Mouse (Mus musculus): ENCODE measurements around the gene Gramd1b. TPM values are rescaled to one million over a fixed set of nuclear protein-coding genes. Genes with fewer than 3 reads are reported as not detected.

Gramd1b gene
- total RNA-seq, 2 experiments from 2014 or later: 1.1 to 5.4 TPM

DNA sequence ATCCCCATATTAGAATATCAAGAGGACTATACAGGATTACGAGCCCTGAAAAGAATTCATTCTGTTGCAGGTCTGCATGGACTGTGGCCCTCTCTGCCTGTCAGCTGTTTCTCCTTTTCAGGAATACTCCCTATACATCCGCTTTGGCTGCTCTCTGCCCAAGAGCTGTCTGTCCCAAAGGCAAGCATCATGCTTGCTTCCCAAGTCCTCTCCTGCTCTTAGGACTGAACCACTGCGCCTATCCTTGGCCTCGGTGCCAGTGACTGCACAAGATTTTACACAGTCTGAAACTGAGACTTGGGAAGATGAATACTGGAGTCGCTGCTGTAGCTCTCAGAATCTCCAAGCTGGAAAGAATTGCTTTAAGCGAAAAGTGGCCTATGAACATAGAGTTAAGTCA lies 68.8 kb downstream of the Gramd1b start:
- ATAC-seq (replicated peaks; ENCODE audit: low FRiP score, poor library complexity, severe bottlenecking): no peak

DNA sequence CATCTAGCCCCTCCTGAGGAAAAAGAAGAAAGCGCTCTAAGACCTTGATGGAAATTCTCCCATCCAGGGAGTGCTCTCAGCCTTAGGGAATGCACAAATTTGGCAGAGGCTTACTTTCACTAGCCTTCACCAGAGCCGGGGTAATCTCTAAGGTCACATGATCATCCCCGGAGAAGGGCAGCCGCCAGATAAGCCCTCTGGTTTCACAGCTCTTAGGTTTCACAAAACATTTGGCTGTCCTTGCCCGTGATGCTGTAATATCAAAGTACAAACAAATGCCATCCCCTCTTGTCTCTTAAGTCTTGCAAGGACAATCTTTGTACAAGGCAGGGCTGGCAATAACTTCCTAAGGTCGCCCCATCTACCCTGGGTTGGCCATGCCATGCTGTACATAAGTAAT lies 70.4 kb downstream of the Gramd1b start:
- ATAC-seq (replicated peaks; ENCODE audit: low FRiP score, poor library complexity, severe bottlenecking): no peak

DNA sequence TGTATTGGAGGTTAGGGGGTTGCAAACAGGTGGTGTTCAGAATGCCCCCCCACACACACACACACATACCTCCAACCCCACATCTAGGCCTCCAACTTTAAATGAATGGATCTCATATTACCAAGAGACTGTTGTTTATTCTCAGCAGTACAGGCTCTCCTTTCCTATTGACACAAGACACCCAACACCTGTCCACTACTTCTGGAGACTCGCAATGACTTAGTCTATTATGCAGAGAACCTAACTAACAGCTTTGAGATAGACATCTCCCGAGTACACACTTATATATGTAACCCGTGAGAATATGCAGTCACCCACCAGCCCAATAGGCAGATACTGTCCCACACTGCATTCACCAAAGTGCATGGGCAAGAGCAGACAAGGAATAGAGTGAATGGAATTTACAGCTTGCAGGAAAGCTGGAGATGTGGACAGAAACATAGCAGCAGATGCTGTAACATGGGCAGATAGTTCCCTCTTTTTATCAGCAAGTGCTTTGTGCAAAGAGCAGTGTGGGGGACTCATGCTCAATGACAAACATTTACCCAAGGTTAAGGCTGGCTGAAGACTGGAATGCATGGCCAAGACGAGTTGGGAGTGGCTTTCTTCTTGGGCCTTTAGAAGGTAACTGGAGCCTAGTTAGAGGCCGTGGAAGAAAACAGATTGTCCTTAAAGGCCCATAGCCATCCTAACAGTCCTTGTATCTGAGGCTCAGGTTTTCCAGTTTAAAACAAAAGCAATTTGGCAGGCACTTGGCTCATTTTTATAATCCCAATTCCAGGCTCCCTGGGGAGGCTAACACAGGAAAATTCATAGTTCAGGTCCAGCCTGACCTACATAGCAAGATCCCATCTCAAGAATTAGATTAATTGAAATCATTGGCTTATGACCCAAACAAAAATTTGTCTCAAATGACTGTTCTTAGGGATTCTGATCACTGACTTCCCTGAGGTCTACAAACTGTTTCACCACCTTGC lies 71.6 kb downstream of the Gramd1b start:
- no peak for ATAC-seq (replicated peaks; ENCODE audit: low FRiP score, poor library complexity, severe bottlenecking)

DNA sequence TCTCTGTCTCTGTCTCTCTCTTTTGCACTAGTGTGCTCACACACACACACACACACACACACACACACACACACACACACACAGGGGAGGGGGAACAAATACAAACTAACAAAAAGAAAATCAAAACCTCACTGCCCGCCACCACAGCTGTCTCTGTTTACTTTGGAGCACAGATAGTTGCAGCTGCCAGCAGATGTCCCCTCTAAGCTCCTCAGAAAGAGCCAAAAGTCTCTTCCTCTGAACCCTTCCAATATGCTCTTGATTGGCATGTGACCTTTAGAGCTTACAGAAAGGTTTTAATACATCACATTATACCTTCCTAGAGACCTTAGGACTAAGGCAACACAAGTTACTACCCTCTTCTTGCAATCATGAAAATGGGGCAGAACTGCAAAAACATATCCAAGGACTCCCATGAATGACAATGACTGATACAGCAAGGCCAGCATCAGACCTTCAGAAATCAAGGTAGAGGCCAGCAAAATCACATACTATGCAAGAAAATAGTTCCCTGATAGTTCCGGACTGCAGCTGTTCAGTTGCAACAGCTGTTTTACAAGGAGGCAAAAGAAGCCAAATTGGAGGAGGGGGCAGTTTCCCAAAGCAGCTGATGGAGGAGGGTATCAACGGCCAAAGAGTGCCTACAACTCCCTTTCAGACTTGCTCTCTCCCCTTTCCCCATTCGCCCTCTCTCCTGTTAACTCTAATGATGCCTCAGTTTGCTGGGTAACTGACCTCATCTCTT lies 72.5 kb downstream of the Gramd1b start:
- no peak for ATAC-seq (replicated peaks; ENCODE audit: low FRiP score, poor library complexity, severe bottlenecking)

DNA sequence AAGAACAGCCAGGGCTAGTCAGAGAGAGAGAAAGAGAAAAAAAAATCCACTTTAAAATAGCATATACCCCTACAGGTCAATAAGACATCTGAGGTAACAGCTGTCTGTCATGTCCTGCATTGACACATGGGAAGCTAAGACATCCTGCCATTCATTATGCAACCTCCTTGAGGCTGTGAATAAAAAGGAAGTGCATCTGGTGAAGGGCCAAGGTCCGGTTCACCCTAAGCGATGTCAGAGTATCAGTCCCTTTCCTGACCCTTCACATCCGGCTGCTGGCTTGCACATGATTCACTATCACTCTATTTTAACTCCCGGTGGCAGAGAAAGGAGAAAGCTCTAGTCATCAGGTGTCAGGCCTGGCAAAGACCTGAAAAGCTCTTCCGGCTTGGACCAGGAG lies 73.7 kb downstream of the Gramd1b start:
- no peak for ATAC-seq (replicated peaks; ENCODE audit: low FRiP score, poor library complexity, severe bottlenecking)

DNA sequence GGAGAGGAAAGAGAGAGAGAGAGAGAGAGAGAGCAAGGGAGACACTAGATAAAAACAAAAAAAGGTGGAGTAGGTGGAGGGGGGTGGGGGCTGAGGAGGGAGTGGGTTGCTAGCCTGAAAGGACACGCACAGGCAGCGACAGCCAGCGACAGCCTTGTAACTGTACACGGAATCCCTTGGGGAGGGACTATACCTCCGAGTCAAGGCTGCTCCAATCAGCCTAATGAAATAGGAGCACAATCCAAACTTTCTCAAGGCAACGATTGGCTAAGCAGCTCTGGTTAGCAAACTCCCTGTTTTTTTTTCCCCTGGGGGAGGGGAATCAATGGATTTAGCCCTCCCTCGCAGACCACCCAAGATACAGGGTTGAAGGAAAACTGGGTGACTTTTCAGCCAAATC lies 75.0 kb downstream of the Gramd1b start:
- no peak for ATAC-seq (replicated peaks; ENCODE audit: low FRiP score, poor library complexity, severe bottlenecking)

DNA sequence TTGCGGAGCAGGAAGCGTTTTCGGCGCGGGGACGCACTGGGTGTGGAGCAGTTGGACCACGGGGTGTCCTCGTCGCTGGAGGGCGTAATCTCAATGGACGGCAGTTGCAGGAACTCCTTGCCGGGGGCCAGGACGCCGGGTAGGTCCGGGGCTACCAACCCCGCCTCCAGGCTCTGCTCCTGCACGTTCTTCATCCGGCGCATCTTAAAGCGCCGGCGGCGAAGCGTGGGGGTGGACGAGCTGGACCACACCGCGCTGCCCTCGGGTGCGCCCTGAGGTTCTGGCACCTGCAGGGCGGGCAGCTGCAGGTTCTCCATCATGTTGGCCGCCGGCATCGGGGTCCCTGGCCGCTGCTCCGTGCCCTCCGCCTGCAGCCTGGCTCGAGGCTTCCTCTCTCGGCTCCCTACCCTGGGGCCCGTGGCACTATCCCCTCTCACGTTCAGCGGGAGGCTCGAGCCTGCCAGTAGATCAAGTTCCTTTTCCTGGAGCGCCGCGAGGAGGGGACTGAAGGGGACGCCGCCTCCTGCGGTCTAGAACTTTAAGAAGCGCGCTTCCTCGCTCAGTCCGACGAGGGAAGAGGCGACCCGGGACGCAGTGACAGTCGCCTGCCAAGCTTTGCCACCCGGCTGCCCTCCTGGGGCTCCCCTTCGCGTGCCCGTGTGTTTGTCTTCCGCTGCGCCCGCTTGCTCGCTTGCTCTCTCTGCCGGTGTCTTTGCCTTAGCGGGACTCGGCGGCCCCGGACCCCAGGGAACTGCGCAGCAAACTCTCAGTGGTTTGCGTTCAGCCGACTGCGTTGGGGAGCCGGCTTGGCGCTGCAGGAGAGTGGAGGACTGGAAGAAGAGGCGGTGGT lies 75.6 kb downstream of the Gramd1b start:
- ATAC-seq (replicated peaks; ENCODE audit: low FRiP score, poor library complexity, severe bottlenecking): 0 out of 2 replicates have a peak, but pooled peaks have one; percentile 28

DNA sequence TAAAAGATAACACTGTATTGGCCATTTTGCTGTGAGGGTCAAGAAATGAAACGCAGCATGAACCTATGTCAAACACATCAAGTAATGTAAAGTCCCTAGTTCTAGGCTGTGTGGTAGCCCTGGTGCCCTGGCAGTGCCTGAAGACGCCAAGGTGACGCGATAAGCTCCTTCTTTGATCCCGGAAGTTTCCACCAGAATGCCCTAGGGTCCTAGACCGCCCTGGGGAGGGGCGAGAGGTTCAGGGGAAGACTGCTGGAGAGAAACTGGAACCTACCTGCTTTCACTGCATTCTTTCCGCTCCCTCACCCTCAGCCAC lies 76.2 kb downstream of the Gramd1b start:
- no peak; the same call in 1 of the 2 replicates for ATAC-seq (replicated peaks; ENCODE audit: low FRiP score, poor library complexity, severe bottlenecking)

DNA sequence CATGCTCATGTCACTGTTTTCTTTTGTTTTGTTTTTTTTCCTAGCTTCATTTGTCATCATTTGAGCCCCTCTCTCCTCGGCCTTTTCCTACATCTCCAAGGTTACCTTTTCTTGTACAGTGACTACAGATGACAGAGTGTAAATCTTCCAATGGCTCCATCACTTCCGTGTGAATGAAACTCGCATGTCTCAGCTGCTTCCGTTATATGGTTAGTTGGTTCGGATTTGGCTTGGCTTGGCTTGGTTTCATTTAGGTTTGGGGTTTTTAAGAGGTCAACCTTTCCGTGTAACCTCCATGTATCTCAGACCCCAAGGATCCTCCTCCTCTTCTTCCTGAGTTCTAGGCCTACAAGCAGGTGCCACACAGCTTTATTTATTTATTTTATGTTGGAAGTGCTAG lies 77.3 kb downstream of the Gramd1b start:
- no peak for ATAC-seq (replicated peaks; ENCODE audit: low FRiP score, poor library complexity, severe bottlenecking)

DNA sequence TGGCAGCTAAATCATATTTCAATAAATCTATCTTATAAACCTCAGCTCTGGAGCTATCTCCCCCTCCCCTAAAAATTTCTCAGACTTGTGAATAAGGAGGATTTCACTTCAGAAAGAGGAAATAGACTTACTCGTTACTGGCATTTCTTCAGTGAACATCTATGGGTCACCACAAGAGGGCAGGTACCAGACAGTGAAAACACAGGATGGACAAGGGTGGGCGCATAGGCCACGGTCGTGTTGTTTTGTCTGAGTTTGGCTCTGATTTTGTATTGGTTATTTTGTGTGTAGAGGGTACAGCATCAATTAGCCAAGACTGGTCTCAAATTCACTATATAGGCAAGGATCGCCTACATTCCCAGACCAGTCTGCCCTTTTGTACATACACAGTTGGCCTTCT lies 79.0 kb downstream of the Gramd1b start:
- no peak for ATAC-seq (replicated peaks; ENCODE audit: low FRiP score, poor library complexity, severe bottlenecking)

DNA sequence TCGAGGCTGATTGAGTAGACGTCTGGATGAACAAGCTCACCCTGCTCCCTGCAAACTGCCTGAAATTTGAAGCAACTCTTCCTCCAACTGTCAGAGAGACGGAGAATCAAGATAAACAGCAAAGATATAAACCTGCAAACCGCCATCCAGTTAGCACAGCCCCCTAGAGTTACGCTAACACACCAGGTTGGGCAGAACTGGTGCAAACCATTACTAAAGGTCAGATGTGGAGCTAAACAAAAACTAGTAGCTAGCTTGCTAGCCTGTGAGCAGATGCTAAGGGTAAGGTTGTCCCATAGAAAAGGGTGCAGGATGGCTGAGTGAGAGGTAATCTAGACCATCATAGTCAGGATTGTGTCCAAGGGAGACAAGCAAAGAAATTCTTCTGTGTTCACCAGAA lies 80.4 kb downstream of the Gramd1b start:
- ATAC-seq (replicated peaks; ENCODE audit: low FRiP score, poor library complexity, severe bottlenecking): no peak

DNA sequence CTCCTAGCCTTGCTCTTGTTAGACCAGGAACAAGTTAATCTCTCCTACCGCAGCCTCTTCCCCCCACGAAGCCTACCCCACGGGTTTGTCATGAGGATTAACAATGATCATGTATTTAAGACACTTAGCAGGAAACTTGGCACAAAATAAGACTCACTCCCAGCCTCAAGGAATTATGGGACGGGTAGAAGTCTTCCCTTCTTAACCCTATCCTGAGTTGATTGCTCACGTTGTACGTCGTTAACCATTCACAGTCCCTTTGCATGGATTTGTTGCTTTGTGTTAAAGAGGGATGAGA lies 80.8 kb downstream of the Gramd1b start:
- ATAC-seq (replicated peaks; ENCODE audit: low FRiP score, poor library complexity, severe bottlenecking): no peak

DNA sequence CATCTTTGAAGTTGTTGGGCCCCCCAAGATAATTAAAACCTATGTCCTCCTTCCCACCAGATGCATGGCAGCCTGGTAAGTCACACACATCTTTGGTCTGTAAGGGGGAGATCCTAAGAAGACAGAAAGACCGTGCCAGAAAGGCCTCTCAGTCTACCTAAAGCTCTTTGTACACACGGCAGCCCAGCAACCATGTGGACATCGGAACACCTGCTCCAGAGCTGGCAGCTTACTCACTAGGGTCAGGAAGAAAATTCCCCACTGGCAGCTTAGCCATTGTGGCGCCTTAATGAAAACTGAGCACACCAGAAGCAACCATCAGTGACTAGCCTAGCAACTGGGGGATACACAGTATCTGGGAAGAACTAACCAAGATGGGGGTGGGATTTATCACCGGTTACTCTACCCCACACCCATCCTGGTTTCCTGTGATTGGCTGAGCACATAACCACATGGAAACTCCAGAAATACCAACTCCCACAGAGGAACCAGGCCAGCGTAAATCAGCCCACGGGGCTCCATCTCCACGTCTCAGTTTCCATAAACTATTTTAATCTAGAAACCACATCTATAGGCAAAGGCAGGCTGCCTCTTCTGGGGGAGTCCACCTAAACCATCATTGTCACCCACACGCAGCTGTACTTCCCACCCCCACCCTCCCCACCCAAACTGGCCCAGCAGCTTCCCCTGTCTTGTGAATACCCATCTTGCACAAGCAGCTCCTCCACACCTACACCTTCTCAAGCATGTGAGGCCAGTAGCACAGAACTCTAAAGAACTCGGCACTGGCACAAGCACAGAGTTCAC lies 81.4 kb downstream of the Gramd1b start:
- no peak for ATAC-seq (replicated peaks; ENCODE audit: low FRiP score, poor library complexity, severe bottlenecking)

DNA sequence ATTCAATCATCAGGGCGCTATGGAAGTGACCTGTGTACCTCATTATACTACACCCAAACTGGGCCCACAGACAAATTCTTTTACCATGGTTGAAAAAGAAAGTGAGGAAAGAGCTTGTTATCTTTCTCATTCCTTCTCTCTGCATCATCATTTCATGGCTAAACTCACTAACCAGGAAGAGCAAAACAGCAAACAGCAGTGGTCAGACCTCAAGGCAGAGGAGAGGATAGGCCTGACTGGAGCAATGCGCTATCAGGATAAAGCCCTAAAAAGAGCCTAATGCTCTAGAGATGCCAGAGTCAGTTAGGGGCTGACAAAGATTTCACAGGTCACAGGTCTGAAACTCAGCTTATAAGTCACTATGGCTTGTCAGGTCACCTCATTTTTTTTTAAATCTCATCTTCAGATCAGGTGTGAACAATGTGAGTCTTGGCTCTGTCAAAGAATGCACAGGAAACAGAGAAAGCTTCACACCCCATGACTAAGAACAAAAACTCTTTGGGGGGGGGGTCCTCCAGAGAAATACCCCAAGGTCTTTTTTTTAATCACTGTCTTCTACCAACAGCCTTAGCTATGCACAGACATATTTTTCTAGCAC lies 82.4 kb downstream of the Gramd1b start:
- ATAC-seq (replicated peaks; ENCODE audit: low FRiP score, poor library complexity, severe bottlenecking): no peak

DNA sequence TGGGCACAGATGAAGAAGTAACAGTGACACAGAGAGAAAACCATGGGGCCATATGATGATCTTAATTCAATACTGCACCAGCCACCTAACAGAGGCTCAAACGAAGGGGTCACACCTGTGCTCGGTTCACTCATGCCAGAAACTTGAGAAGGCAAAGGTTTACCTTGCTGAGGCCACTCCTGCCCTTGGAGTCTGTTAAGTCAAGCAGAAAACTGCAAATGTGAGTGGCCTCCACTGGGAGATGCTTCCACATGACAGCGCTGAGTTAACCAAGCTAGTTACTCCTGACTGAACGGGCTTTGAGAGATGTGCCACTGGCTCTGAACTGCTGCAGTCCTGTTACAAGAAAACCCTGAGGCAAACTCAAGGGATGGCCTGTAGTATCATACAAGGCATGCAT lies 83.9 kb downstream of the Gramd1b start:
- no peak for ATAC-seq (replicated peaks; ENCODE audit: low FRiP score, poor library complexity, severe bottlenecking)

DNA sequence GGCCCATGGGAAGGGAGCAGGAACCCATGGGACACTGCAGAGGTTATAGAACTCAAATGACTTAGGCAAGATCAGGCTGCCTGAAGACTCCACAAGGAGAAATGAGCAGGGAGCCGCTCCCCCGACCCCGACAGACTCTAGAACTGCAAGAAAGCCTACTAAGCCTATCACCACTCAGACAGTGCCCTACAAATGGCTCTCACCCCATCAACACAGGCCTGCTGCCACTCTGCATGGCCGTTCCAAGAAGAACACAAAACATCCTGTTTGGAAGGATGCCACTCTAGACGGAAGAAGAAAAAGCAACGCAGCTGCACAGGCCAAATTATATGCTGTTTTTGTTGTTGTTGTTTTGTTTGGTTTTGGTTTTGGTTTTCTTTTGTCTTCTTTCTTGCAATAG lies 86.2 kb downstream of the Gramd1b start:
- no peak for ATAC-seq (replicated peaks; ENCODE audit: low FRiP score, poor library complexity, severe bottlenecking)

DNA sequence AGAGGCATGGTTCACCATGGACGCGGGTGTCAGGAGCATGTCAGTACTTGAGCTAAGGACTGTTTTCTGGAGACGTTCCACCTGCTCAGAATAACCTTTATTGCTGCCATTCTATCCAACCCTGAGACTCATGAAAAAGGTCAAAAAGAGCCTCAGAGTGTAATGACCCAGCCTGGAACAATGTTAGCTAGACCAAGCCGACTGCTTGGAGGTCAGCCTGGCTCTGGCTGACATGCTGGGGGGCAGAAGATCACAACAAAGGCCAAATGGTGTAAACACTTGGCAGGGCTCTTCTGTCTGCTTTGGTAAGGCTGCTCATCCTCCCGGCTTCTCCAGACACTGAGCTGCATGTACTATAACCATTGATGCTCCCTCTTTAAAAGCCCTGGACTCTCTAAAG lies 88.4 kb downstream of the Gramd1b start:
- ATAC-seq (replicated peaks; ENCODE audit: low FRiP score, poor library complexity, severe bottlenecking): no peak

DNA sequence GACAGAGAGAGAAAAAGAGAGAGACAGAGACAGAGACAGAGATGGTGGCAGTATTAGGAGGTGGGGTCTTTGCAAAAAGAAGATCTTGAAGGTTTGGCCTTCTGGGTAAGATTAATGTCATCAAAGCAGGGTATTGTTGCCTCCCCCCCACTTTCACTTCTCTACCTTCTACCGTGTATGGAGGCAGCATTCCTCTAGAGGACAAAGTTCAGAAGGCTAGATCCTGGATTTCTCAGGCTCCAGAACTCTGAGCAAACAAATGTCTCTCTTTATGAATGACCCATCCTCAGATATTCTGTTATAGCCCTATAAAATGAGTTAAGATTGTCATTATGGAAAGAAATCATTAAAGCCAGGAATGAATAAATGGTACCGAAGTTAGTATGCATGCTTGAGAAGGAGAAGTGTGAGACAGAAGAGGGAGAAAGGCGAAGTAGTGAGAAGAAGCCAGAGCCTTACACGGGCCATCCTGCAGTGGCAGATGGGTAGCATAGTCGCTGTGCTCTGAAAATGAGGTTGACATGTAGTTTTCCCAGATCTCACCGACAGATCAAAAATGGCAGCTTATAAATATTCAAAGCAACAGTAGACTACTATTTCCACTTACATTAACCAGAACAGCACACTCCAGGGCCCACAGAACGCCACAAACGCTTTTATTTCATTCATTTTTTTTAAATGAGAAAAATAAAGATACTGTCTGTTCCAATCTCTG lies 91.1 kb downstream of the Gramd1b start:
- ATAC-seq (replicated peaks; ENCODE audit: low FRiP score, poor library complexity, severe bottlenecking): no peak
